Mouse (Mus musculus) embryo, embryonic 10.5 days (tissue): ENCODE measurements at regions not wholly inside any gene's neighbourhood (a gene's known extent, or its start where the extent isn't known, plus 50 kb on each side); places are given as distances from the start of the nearest gene placed in this dataset.

ENCODE experiments used
- DNase-seq: peaks from one replicate; pipeline ENCODE4 v3.0.0-alpha.2; 2015; ENCODE audit warnings: low spot score

- peak; percentile 81 for DNase-seq
These were observed 431.3 kb upstream of the Reg3g start for GRCm38 (mm10) chr6:78899952-78900351.

- no peak for DNase-seq
These were observed 424.1 kb upstream of the Reg3g start for GRCm38 (mm10) chr6:78892730-78893129.

GRCm38 (mm10) chr6:78863031-78863430, 394.4 kb upstream of the Reg3g start:
- no peak for DNase-seq

- no peak for DNase-seq
These were observed 372.6 kb upstream of the Reg3g start for GRCm38 (mm10) chr6:78841261-78841660.

- DNase-seq, result peak; percentile 9
These were observed 357.4 kb upstream of the Reg3g start for GRCm38 (mm10) chr6:78825901-78826629.

GRCm38 (mm10) chr6:78821251-78821650, 352.6 kb upstream of the Reg3g start:
- no peak for DNase-seq

GRCm38 (mm10) chr6:78797013-78797412, 328.3 kb upstream of the Reg3g start:
- no peak for DNase-seq

GRCm38 (mm10) chr6:78788972-78789371, 320.3 kb upstream of the Reg3g start:
- DNase-seq, result no peak

GRCm38 (mm10) chr6:78757619-78758018, 288.9 kb upstream of the Reg3g start:
- DNase-seq, result no peak
